Mouse (Mus musculus) NIH3T3 (cell line): ENCODE measurements around the gene Rrp36.

Experiments used
- DNase-seq: peaks from one replicate; pipeline ENCODE4 v3.0.0-alpha.2; 2012; ENCODE audit warnings: low read depth

Gene Rrp36

DNA sequence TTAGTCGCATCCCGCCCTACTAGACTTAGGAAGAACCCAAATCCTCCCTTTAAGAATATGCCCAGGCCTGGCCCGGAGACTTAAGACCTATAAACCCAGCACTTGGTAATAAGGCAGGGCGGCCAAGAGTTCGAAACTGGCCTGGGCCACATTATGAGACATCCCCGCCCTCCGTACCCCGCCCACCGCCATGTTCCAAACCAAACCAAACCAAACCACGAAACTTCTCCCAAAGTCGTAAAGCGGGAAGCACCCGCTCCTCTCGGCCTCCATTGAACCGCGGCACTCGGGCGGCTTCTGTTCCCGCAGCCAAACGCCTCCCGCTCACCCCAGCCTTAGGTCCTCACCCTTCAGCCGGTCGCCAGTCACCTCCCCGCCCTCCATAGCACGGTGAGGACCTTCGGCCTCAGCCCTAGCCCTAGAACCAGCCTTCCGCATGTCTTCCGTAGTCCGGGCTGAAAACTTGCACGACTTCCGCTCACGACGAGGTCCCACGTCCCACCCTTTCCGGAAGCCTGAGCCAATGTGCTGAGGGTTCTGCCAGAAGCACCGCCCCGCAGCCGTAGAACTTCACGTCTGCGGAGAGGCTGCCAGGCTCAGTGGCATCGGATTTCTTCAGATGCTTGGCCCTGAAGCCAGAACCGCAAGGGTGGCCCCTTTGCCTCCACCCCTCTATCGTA lies at the start of gene Rrp36:
Gene Rrp36 (minus strand): TSS at position 503 of the 680 bp plus-strand sequence.
- DNase-seq: peak; percentile 97

DNA sequence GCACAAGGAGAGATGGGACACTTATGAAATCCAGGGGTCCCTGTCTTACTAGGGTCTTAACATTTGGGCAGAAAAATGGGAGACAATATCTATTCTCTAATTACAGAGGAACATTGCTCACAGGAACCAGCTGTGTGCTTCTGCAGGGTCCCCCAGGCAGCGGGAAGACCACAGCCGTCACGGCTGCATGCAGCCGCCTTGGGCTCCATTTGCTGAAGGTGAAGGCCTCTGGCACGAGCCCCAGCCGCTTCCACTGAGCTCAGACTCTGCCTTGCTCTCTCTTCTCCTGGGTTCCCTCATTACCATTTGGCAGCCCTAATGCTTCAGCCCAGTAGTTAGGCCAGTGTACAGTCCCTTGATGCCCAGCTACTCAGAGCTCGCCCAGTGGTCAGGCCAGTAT lies 46.9 kb upstream of the Rrp36 start:
- DNase-seq: no peak

DNA sequence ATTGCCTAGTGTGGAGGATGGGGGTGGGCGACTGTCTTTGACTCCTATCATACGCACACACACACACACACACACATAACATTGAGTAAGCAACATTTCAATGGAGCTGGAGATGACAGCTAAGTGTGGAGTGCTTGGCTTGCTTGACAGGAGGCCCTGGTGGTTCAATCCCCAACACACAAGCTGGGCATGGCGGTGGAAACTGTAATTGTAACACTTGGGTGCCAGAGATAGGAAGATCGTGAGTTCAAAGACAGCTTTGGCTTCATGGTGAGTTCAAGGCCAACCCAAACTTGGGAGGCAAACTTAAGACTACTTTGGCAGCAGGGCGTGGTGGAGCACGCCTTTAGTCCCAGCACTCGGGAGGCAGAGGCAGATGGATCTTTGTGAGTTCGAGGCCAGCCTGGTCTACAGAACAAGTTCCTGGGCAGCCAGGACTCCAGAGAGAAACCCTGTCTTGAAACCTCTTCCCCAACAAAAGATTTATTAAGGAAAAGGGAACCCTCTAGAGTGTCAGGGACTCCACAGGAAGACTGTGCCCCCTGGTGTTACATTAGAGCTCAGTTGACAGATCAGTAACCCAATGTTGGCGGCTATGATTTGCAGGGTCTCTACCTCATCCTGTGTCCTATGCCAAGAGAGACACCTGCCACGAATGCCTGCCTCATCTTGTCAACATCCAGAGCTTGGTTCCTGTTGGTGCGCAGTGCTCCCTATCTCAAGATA lies 40.8 kb upstream of the Rrp36 start:
- no peak for DNase-seq

DNA sequence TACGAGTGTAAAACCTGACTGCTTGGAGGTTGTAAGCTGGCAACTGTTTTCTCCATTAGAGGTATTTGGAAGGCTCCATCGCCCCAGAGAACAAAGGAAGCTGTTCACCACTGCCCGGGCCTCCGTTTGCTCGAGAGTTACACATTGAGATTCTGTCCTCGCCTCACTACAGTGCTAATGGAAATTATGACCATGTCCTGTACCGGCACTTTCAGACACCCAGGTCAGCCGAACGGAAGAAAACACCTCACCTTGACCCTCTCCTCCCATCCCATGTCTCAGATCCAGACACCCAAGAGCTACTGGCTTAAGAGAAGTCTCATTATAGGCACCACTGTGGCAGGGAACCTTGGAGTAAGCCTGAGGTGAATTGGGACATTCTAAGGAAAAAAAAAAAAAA lies 39.7 kb upstream of the Rrp36 start:
- no peak for DNase-seq

- no peak for DNase-seq
Measured at GRCm38 (mm10) chr17:46712442-46712841, 38.3 kb upstream of the Rrp36 start.

GRCm38 (mm10) chr17:46711612-46712271 lies 37.6 kb upstream of the Rrp36 start:
- DNase-seq: peak; percentile 76

- peak; percentile 97 for DNase-seq
Measured at GRCm38 (mm10) chr17:46710959-46711597, 36.9 kb upstream of the Rrp36 start, which contains the start of gene Pex6. Pex6 (plus strand) TSS chr17:46711463.

DNA sequence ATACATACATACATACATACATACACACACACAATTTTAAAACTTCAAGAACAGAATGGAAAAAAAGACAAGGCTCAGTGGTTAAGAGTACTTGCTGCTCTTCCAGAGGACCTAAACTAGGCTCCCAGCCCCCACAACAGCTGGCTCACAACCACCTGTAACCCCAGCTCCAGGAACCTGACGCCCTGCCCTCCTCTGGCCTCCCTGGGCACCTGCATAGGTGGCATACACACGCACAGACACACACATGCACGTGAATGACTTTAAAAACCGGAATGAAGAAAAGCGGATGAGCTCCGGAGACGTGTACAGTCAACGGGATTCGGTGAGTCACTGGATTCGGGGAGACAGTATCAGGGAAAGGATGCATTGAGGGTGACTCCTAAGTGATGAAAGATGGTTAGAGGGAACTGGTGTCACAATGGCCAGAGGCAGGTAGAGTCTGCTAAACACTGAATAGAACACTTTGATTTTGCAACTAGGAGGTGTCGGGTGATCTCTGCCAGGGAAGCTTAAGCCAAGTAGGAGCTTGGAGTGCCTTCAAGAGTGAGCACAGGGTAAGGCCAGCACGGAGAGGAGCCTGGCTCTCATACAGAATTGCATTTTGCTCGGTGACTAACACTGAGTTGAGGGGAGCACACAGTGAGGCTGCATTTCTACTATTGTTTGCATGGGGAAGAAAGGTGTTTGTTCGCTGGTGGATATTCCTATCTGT lies 32.4 kb upstream of the Rrp36 start:
- DNase-seq: no peak

DNA sequence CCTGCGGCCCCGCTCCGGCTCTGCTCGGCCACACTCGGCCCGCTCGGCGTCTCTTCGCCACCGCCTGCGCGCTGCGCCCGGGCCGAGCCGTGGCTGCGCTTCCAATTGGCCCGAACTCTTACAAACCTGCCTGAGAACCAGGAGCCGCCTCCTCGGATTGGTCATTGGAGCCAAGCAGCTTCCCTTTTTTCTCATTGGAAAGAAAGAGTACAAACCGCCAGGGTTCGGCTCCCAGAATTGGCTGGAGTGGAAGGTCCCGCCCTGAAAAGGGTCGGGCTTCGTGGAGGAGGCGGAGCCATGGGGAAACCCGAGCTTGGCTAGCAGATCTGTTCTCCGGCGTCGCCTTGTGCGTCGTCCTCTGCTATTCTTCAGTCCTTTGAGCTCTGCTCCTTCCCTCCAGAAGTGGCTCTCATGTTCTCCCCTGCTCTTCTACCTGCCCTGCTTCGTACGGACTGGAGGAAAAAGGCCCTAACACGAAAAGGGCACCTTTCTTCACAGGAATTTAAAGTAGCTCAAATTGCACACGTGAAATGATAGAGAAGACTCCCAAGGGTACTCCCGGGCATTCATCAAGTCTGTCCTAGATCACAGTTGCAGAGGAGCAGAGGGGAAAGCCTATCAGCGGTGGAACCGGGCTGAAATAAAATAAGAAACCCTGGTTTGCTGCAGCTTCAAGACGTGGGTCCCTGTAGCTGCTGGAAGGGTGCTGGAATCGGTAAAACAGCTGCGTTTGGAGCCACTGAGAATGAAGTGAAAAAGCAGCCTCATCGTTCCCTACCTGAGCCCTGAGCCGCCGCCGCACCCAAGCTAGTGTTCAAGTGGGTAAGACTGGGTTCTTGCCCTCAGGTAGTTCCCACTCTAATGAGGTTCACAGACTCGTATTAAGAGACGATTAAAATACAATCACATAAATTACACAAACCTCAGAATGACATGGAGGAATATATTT lies 31.0 kb upstream of the Rrp36 start, which contains the start of gene Ppp2r5d:
Gene Ppp2r5d (minus strand): TSS at position 225 of the 949 bp plus-strand sequence.
- DNase-seq: peak; percentile 98

DNA sequence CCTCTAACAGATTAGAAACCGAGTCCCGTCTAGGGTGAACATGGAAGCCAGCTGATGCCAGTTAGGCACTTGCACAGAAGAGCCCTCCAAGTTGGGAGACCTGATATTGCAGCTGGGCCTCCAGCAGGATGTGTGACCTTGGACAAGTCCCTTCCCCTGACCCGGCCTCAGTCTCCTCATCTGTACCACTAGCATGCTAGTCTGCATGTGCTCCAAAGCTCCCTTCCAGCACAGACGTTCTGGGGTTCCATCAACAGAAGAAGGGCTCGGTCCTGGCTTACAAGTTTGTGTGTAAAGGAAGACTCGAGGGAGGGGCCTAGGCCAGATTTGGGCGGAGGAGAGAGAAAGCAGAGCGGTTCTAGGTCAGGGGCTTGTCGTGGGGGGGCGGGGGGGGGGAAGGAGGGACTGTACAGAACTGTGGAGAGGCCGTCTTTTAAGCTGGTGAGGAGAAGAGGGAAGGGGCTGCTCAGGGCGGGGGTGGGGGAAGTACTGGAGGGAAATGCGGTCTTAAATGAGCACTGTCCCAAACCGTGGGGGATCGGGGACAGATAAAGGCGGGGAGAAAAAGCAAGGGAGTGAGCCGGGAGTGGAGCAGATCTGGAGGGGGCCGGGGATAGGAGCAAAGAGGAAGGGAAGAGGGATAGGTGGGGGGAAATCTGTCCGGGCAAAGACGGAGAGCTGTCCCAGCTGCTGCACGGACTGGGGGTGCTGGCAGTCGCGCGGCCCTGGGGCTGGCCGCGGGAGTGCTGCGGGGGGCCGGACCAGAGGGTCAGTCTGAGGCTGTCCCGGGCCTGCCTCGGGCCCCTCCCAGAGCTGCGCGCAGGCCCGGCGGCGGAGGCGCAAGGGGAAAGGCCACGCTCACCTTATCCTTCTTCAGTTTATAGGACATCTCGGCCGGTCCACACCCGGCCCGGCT lies 30.1 kb upstream of the Rrp36 start:
- DNase-seq: peak; percentile 38

GRCm38 (mm10) chr17:46702506-46702905 lies 28.4 kb upstream of the Rrp36 start:
- DNase-seq: no peak

DNA sequence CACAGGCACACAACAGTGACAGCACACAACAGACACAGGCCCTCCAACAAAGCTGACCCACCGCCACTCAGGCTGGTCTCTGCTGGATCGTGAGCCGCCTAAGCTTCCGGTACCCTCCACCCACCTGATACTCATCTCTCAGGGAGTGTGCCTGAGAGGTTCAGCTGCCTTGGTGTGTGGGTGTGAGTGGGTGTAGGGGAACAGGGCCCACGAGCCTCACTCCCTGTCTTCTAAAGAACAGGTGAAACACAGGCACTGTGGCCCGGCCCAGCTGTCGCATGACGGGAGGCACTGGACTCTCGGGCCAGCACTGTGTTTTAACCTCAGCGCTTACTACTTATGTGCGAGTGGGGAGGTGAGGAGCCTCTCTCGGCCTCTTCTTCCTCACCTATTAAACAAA lies 27.9 kb upstream of the Rrp36 start:
- no peak for DNase-seq

DNA sequence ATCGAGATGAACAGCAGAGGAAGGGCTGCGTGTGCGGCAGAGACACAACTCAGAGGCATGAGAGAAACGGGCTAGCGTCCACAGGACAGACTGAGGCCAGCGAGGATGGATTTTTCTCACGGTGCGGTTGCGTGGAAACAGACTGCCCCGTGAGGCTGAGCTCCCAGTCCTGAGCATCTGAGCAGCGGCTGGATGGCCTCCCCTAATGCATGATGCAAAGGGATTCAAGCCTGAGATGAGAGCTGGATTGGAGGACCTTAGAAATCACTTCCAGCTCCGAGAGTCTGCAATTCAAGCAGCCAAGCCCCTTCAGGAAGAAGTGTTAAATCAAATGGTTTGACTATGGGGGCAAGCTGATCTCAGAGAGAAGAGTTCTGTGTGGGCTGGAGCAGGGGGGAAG lies 27.3 kb upstream of the Rrp36 start:
- no peak for DNase-seq

- DNase-seq: no peak
Measured at GRCm38 (mm10) chr17:46699912-46700311, 25.8 kb upstream of the Rrp36 start.

DNA sequence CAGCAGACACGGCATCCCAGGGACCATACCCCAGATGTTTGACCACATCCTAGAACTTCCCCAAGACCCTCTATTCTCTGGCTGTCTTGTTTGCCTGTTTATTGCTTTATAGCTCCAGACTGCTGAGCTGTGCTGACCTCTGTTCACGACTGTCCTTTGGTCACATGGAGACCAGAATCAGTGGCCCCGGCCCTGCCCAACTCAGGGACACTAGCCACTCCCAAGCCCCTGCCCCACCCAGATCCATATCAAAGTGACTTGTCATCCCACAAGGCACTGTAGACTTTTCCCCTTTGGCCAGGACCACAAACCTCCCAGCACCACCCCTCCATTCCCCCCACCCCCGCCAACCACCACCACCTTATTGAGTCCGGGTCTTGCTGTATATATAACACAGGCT lies 25.1 kb upstream of the Rrp36 start:
- no peak for DNase-seq

DNA sequence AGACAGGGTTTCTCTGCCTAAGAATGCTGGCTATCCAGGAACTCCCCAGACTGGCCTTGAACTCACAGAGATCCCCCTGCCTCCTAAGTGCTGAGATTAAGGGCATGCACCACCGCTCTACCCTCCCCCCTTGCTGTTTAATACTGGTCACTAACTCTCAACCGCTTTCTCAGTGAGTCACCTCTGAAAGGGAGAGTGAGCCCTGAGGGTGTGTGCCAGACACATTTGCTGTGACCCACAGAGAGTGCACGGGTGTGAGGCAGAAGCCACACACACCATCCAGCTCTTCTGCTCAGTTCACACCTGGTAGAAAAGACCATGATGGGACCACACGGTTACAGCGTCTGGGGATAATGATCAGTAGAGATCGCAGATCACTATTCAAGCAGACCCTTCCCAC lies 24.4 kb upstream of the Rrp36 start:
- DNase-seq: peak; percentile 75

DNA sequence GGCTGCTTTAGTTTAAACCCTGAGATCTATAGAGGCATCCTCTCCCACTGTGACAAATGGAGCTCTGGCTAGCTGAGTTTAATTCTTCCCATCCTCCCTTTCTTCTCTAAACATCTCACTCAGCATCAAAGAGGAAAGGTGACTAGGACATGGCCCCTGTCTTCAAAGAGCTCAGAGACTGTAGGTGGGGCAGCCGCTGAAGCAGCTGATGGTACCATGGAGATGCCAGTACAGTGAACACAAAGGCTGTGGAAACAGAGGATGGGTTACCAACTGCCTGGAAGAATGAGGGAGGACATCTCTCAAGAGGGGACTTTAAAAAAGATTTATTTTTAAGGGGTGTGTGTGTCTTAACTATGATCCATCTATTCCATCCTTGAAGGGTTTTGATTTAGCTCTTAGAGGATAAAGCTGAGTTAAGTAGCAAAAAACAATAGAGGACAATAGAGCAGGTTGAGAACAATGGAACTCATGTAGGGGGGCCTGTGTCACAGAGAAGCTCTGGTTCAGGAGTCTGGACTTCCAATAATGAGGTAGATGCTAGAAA lies 20.4 kb upstream of the Rrp36 start:
- DNase-seq: no peak

- peak; percentile 26 for DNase-seq
Measured at GRCm38 (mm10) chr17:46691390-46691789, 17.2 kb upstream of the Rrp36 start.

GRCm38 (mm10) chr17:46690665-46691064 lies 16.5 kb upstream of the Rrp36 start:
- no peak for DNase-seq
